Mouse (Mus musculus) liver, embryonic 14.5 days (tissue): ENCODE results near the gene Akr1c19. TPM values are rescaled to one million over a fixed set of nuclear protein-coding genes. Genes with fewer than 3 reads are reported as not detected.
A peak's percentile ranks its signal among the peaks of the same experiment; 100 is the strongest.
"Not testable (repeated sequence)": the region's sequence is repeated elsewhere in the genome, so short reads cannot be mapped to it uniquely, and the experiment has no call there.

Source experiments
- ATAC-seq: fragments of 200-750 bp; cut with Nextera tagmentation; 2 replicates; pipeline ENCODE4 v1.8.0; 2017; ENCODE audit warnings: moderate number of reproducible peaks, mild to moderate bottlenecking, moderate library complexity; ENCODE audit not compliant: insufficient read depth
- DNase-seq, 3 experiments: peaks; one replicate each; pipeline ENCODE4 v3.0.0-alpha.2; 2012 to 2013; ENCODE audit warnings: low read depth in 3 of 3, low spot score in 3 of 3
- H3K27ac ChIP-seq: fragments of 300-500 bp; sonication (generic); 2 replicates; pipeline ENCODE4 v1.5.1; 2014; ENCODE audit warnings: moderate library complexity, mild to moderate bottlenecking, control low read depth, inconsistent platforms
- H3K27me3 ChIP-seq: fragments of 300-500 bp; sonication (generic); 2 replicates; pipeline ENCODE4 v1.6.1; 2014; ENCODE audit warnings: mild to moderate bottlenecking, low read length, moderate library complexity; ENCODE audit not compliant: control insufficient read depth, insufficient read depth
- H3K36me3 ChIP-seq: fragments of 300-500 bp; sonication (generic); replicated peaks from 2 replicates; pipeline ENCODE4 v1.6.1; 2014; ENCODE audit warnings: low read depth; ENCODE audit not compliant: control insufficient read depth, insufficient read depth
- H3K4me1 ChIP-seq, 2 experiments: fragments of 200-500 bp in 1 of 2; fragments of 300-500 bp in 1 of 2; sonication (generic) in 1 of 2; replicated peaks; 2 replicates each; pipeline ENCODE4 v1.6.1; 2012 to 2014; ENCODE audit warnings: antibody characterized with exemption in 1 of 2, inconsistent platforms in 1 of 2, low read length in 1 of 2; ENCODE audit not compliant: control insufficient read depth in 2 of 2, insufficient read depth in 2 of 2
- H3K4me2 ChIP-seq: fragments of 300-500 bp; sonication (generic); 2 replicates; pipeline ENCODE4 v1.6.1; 2014; ENCODE audit warnings: low read depth, mild to moderate bottlenecking, control low read depth, moderate library complexity
- H3K4me3 ChIP-seq, 2 experiments: fragments of 200-500 bp in 1 of 2; fragments of 300-500 bp in 1 of 2; sonication (generic) in 1 of 2; 2 replicates each; pipeline ENCODE4 v1.5.1; 2012 to 2014; ENCODE audit warnings: low read depth in 2 of 2, low read length in 2 of 2, mild to moderate bottlenecking in 2 of 2, control low read depth in 1 of 2, inconsistent platforms in 1 of 2, moderate library complexity in 1 of 2; ENCODE audit not compliant: insufficient read depth in 1 of 2
- H3K9ac ChIP-seq: fragments of 300-500 bp; sonication (generic); replicated peaks from 2 replicates; pipeline ENCODE4 v1.6.1; 2014; ENCODE audit warnings: mild to moderate bottlenecking, control low read depth, moderate library complexity
- H3K9me3 ChIP-seq: fragments of 300-500 bp; sonication (generic); 2 replicates; pipeline ENCODE4 v1.6.1; 2016; ENCODE audit warnings: low read length, mixed read lengths; ENCODE audit not compliant: control insufficient read depth
- CTCF ChIP-seq: IDR thresholded peaks from 2 replicates; pipeline ENCODE4 v1.5.1; 2016; ENCODE audit warnings: antibody characterized with exemption, low read depth, control low read depth
- EP300 ChIP-seq: IDR thresholded peaks from 2 replicates; pipeline ENCODE4 v1.6.1; 2016; ENCODE audit warnings: antibody characterized with exemption, low read depth
- WGBS: fragments of 180-500 bp; shearing (Covaris S2); extraction: QIAGEN DNeasy Blood & Tissue Kit; methylation state at CpG from one replicate; pipeline ENCODE4 v1.1.7; 2014; ENCODE audit not compliant: insufficient replicate concordance; 5-methylcytosine and 5-hydroxymethylcytosine counted together
- polyA plus RNA-seq, 2 experiments: library from polyadenylated mRNA; depleted of rRNA in 1 of 2; stranded (reverse) in 1 of 2; unstranded in 1 of 2; fragments of >200 nt; fragmentation: Nextera tagmentation in 1 of 2; extraction: Ambion mirVana in 1 of 2; gene quantifications; 2 replicates each; pipeline versions ENCODE4 v1.2.1 to v1.2.3; 2012 to 2014

Akr1c19 gene
- polyA plus RNA-seq (2012; rRNA removed) (8.1 and 14.1 TPM in 2 replicates), polyA plus RNA-seq (2014; fragmentation: Nextera tagmentation; extraction: Ambion mirVana) (40.7 and 41.1 TPM in 2 replicates)

GRCm38 (mm10) chr13:4228441-4228840 is at the start of gene Akr1c19:
TSS of gene Akr1c19 (plus strand) at chr13:4228700.
- ATAC-seq, result no peak
- Histone ChIP-seq H3K4me2 (no peak within 1 kb of the TSS), H3K4me3 (no peak within 1 kb of the TSS), H3K27ac (no peak within 1 kb of the TSS), H3K9ac (no peak within 1 kb of the TSS), H3K4me1 (no peaks in the 10 kb centered on the region), H3K27me3 (no peaks in the 10 kb centered on the region), H3K36me3 (no peaks in the 10 kb centered on the region), H3K9me3 (no peaks in the 10 kb centered on the region)
- WGBS, result 50% methylated on average over 1 of the region's 1 CpGs
- no peak for DNase-seq
- no peak for TF ChIP-seq CTCF
- TF ChIP-seq EP300, result no peak

GRCm38 (mm10) chr13:4181321-4181720 is 47.2 kb upstream of the Akr1c19 start:
- not testable (repeated sequence) for H3K36me3 ChIP-seq, H3K4me2 ChIP-seq, H3K4me3 ChIP-seq, H3K27ac ChIP-seq, H3K4me1 ChIP-seq, H3K27me3 ChIP-seq, ATAC-seq, H3K9me3 ChIP-seq, DNase-seq, H3K9ac ChIP-seq
- 75% methylated on average over 4 of the region's 4 CpGs for WGBS

GRCm38 (mm10) chr13:4183116-4183515 is 45.4 kb upstream of the Akr1c19 start:
- Histone ChIP-seq H3K36me3 (no peaks in the 10 kb centered on the region), H3K9ac (no peak overlapping the region), H3K9me3 (no peaks in the 10 kb centered on the region), H3K27me3 (no peaks in the 10 kb centered on the region), H3K4me2 (no peak overlapping the region), H3K4me3 (no peak overlapping the region), H3K4me1 (no peaks in the 10 kb centered on the region), H3K27ac (no peak overlapping the region)
- DNase-seq (no peak), ATAC-seq (no peak)
- no peak for TF ChIP-seq EP300
- no peak for TF ChIP-seq CTCF
- 68% methylated on average over 9 of the region's 9 CpGs for WGBS

- H3K4me3 ChIP-seq, H3K36me3 ChIP-seq, DNase-seq, H3K27me3 ChIP-seq, ATAC-seq, H3K4me1 ChIP-seq, H3K9ac ChIP-seq, H3K9me3 ChIP-seq, H3K4me2 ChIP-seq, H3K27ac ChIP-seq: not testable (repeated sequence)
- WGBS, result 65% methylated on average over 7 of the region's 7 CpGs
- TF ChIP-seq CTCF, result peak; percentile 40; the same call in 1 of the 2 replicates
These were observed 41.7 kb upstream of the Akr1c19 start for GRCm38 (mm10) chr13:4186641-4187411.

- DNase-seq (no peak), ATAC-seq (no peak)
- 57% methylated on average over 2 of the region's 2 CpGs for WGBS
- no peak overlapping the region for H3K4me2 ChIP-seq
- H3K4me1 ChIP-seq, result no peaks in the 10 kb centered on the region
- H3K9me3 ChIP-seq, result no peaks in the 10 kb centered on the region
- no peak overlapping the region for H3K4me3 ChIP-seq
- H3K27ac ChIP-seq, result no peak overlapping the region
- no peaks in the 10 kb centered on the region for H3K36me3 ChIP-seq
- TF ChIP-seq EP300 (no peak), CTCF (no peak)
- no peaks in the 10 kb centered on the region for H3K27me3 ChIP-seq
- H3K9ac ChIP-seq, result no peak overlapping the region
These were observed 40.3 kb upstream of the Akr1c19 start for GRCm38 (mm10) chr13:4188174-4188573.
